Mouse (Mus musculus): Measurements from ENCODE around the gene Vrk2. TPM values are rescaled to one million over a fixed set of nuclear protein-coding genes. Genes with fewer than 3 reads are reported as not detected.

Gene Vrk2
- polyA plus RNA-seq, 1 experiment from 2014 or later: 12.8 TPM

DNA sequence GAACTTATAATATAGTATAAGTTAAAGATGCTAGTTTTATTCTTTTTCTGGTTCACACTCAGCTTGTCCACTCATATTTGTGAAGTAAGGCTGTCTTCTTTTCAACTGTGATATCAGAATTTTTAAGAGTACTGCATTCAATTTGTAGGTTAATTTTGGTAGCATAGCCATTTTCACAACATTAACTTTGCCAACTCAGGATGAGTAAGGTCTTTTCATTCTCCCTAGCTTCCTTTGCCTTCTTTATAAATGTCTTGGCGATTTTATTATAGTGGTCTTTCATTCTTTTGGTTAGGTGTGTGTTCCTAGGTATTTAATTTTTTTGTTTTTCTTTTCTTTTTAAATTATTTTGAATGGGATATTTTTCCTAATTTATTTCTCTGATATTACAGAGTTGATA lies 143.2 kb downstream of the Vrk2 start:
- Histone ChIP-seq H3K4me2 (replicated peaks; ENCODE audit: low read depth) (no peak overlapping the region), H3K9me3 (ENCODE audit: control insufficient read depth, low read length) (no peaks in the 10 kb centered on the region), H3K4me3 (ENCODE audit: low read depth, low read length) (no peak overlapping the region), H3K36me3 (ENCODE audit: control insufficient read depth, insufficient read depth, low read length) (no peaks in the 10 kb centered on the region), H3K9ac (ENCODE audit: low read length) (no peak overlapping the region), H3K4me1 (replicated peaks; ENCODE audit: control insufficient read depth, insufficient read depth) (no peaks in the 10 kb centered on the region), H3K27ac (replicated peaks) (no peak overlapping the region), H3K27me3 (ENCODE audit: control insufficient read depth, insufficient read depth, low read length) (no peaks in the 10 kb centered on the region)
- no peak for ATAC-seq (ENCODE audit: low FRiP score, low TSS enrichment)
- no peak for DNase-seq (ENCODE audit: low spot score)
- WGBS: 92% methylated on average over 1 of the region's 1 CpGs
- no peak for TF ChIP-seq CTCF (IDR thresholded peaks at IDR 0.05; ENCODE audit: low read depth)
- TF ChIP-seq EP300 (optimal IDR thresholded peaks at IDR 0.05): no peak

GRCm38 (mm10) chr11:26449789-26450188 lies 144.0 kb downstream of the Vrk2 start:
- H3K9me3 ChIP-seq (ENCODE audit: control insufficient read depth, low read length): no peaks in the 10 kb centered on the region
- no peak overlapping the region for H3K27ac ChIP-seq (replicated peaks)
- no peaks in the 10 kb centered on the region for H3K4me1 ChIP-seq (replicated peaks; ENCODE audit: control insufficient read depth, insufficient read depth)
- no peak overlapping the region for H3K4me2 ChIP-seq (replicated peaks; ENCODE audit: low read depth)
- H3K9ac ChIP-seq (ENCODE audit: low read length): no peak overlapping the region
- ATAC-seq (ENCODE audit: low FRiP score, low TSS enrichment) (no peak), DNase-seq (ENCODE audit: low spot score) (no peak)
- 69% methylated on average over 3 of the region's 3 CpGs for WGBS
- no peaks in the 10 kb centered on the region for H3K36me3 ChIP-seq (ENCODE audit: control insufficient read depth, insufficient read depth, low read length)
- H3K4me3 ChIP-seq (ENCODE audit: low read depth, low read length): no peak overlapping the region
- H3K27me3 ChIP-seq (ENCODE audit: control insufficient read depth, insufficient read depth, low read length): no peaks in the 10 kb centered on the region
- no peak for TF ChIP-seq EP300 (optimal IDR thresholded peaks at IDR 0.05)
- no peak for TF ChIP-seq CTCF (IDR thresholded peaks at IDR 0.05; ENCODE audit: low read depth)

DNA sequence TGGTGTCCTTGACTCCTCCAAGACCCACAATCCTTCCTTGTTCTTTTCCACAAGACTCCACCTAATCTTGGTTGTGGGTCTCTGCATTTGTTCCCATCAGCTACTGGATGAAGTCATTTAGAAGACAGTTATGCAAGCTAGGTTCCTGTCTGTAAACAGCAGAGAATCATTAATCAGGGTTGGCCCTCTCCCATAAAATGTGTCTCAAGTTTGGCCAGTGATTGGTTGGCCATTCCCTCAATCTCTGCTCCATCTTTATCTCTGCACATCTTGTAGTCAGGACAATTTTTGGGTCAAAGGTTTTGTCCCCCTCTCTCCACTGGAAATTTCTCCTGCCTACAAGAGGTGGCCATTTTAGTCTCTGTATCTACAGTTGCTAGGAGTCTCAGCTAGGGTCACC lies 149.4 kb downstream of the Vrk2 start:
- ATAC-seq (ENCODE audit: low FRiP score, low TSS enrichment): no peak

GRCm38 (mm10) chr11:26441121-26441520 lies 152.7 kb downstream of the Vrk2 start:
- Histone ChIP-seq H3K4me2 (replicated peaks; ENCODE audit: low read depth) (no peak overlapping the region), H3K4me3 (ENCODE audit: low read depth, low read length) (no peak overlapping the region), H3K27me3 (ENCODE audit: control insufficient read depth, insufficient read depth, low read length) (no peaks in the 10 kb centered on the region), H3K9me3 (ENCODE audit: control insufficient read depth, low read length) (no peaks in the 10 kb centered on the region), H3K4me1 (replicated peaks; ENCODE audit: control insufficient read depth, insufficient read depth) (no peaks in the 10 kb centered on the region), H3K9ac (ENCODE audit: low read length) (no peak overlapping the region), H3K36me3 (ENCODE audit: control insufficient read depth, insufficient read depth, low read length) (peaks cover 2% of the 10 kb centered on the region; the same call in 1 of the 2 replicates), H3K27ac (replicated peaks) (no peak overlapping the region)
- 67% methylated on average over 1 of the region's 1 CpGs for WGBS
- no peak for ATAC-seq (ENCODE audit: low FRiP score, low TSS enrichment)
- no peak for DNase-seq (ENCODE audit: low spot score)
- no peak for TF ChIP-seq CTCF (IDR thresholded peaks at IDR 0.05; ENCODE audit: low read depth)
- TF ChIP-seq EP300 (optimal IDR thresholded peaks at IDR 0.05): no peak

More for the DNA sequence above, 149.4 kb downstream of the Vrk2 start:
- H3K36me3 ChIP-seq (ENCODE audit: control insufficient read depth, insufficient read depth, low read length): no peaks in the 10 kb centered on the region
- no peak for DNase-seq (ENCODE audit: low spot score)
- no peaks in the 10 kb centered on the region for H3K4me1 ChIP-seq (replicated peaks; ENCODE audit: control insufficient read depth, insufficient read depth)
- TF ChIP-seq CTCF (IDR thresholded peaks at IDR 0.05; ENCODE audit: low read depth) (no peak), EP300 (optimal IDR thresholded peaks at IDR 0.05) (no peak)
- H3K4me2 ChIP-seq (replicated peaks; ENCODE audit: low read depth): no peak overlapping the region
- H3K27ac ChIP-seq (replicated peaks): no peak overlapping the region
- no peak overlapping the region for H3K4me3 ChIP-seq (ENCODE audit: low read depth, low read length)
- no peaks in the 10 kb centered on the region for H3K9me3 ChIP-seq (ENCODE audit: control insufficient read depth, low read length)
- no peaks in the 10 kb centered on the region for H3K27me3 ChIP-seq (ENCODE audit: control insufficient read depth, insufficient read depth, low read length)
- no peak overlapping the region for H3K9ac ChIP-seq (ENCODE audit: low read length)

GRCm38 (mm10) chr11:26437818-26438217 lies 156.0 kb downstream of the Vrk2 start:
- Histone ChIP-seq H3K27me3 (ENCODE audit: control insufficient read depth, insufficient read depth, low read length) (no peaks in the 10 kb centered on the region), H3K9me3 (ENCODE audit: control insufficient read depth, low read length) (no peaks in the 10 kb centered on the region), H3K9ac (ENCODE audit: low read length) (no peak overlapping the region), H3K4me2 (replicated peaks; ENCODE audit: low read depth) (no peak overlapping the region), H3K4me1 (replicated peaks; ENCODE audit: control insufficient read depth, insufficient read depth) (no peaks in the 10 kb centered on the region), H3K36me3 (ENCODE audit: control insufficient read depth, insufficient read depth, low read length) (peaks cover 2% of the 10 kb centered on the region; the same call in 1 of the 2 replicates), H3K27ac (replicated peaks) (no peak overlapping the region), H3K4me3 (ENCODE audit: low read depth, low read length) (no peak overlapping the region)
- ATAC-seq (ENCODE audit: low FRiP score, low TSS enrichment) (no peak), DNase-seq (ENCODE audit: low spot score) (no peak)
- WGBS: 85% methylated on average over 13 of the region's 13 CpGs
- TF ChIP-seq EP300 (optimal IDR thresholded peaks at IDR 0.05) (no peak), CTCF (IDR thresholded peaks at IDR 0.05; ENCODE audit: low read depth) (no peak)

GRCm38 (mm10) chr11:26434229-26434628 lies 159.6 kb downstream of the Vrk2 start:
- no peak for TF ChIP-seq CTCF (IDR thresholded peaks at IDR 0.05; ENCODE audit: low read depth)
- no peak for TF ChIP-seq EP300 (optimal IDR thresholded peaks at IDR 0.05)
- Histone ChIP-seq H3K36me3 (ENCODE audit: control insufficient read depth, insufficient read depth, low read length) (peaks cover 2% of the 10 kb centered on the region; the same call in 1 of the 2 replicates), H3K9me3 (ENCODE audit: control insufficient read depth, low read length) (no peaks in the 10 kb centered on the region), H3K4me3 (ENCODE audit: low read depth, low read length) (no peak overlapping the region), H3K4me2 (replicated peaks; ENCODE audit: low read depth) (no peak overlapping the region), H3K27me3 (ENCODE audit: control insufficient read depth, insufficient read depth, low read length) (no peaks in the 10 kb centered on the region), H3K4me1 (replicated peaks; ENCODE audit: control insufficient read depth, insufficient read depth) (no peaks in the 10 kb centered on the region), H3K9ac (ENCODE audit: low read length) (no peak overlapping the region), H3K27ac (replicated peaks) (no peak overlapping the region)
- no peak for ATAC-seq (ENCODE audit: low FRiP score, low TSS enrichment)
- DNase-seq (ENCODE audit: low spot score): no peak
